ENCODE assay signal across 9 mouse cellular contexts in genomic region chr6:88045406-88045766, GRCm38 (mm10). TPM values are rescaled to one million over a fixed set of nuclear protein-coding genes. Genes with fewer than 3 reads are reported as not detected.
A peak's percentile ranks its signal among the peaks of the same experiment; 100 is the strongest.
DNase-seq lines count a peak whose midpoint lies in the region; ATAC-seq and TF ChIP-seq lines count a peak whose summit lies in the region.
"Had no signal": no experiment of that assay in that cellular context is flagged by ENCODE, and none has a peak within 500 bp of the region (broad histone marks: within the 10 kb centered on the region; RNA-seq: fewer than 3 reads in every experiment).

No protein-coding gene starts in this region.

- no peaks in the 10 kb centered on the region for H3K27me3 ChIP-seq in kidney, postnatal 0 days (ENCODE audit: insufficient read depth, low read length)
- H3K27me3 ChIP-seq in embryonic facial prominence, embryonic 14.5 days (replicated peaks; ENCODE audit: control insufficient read depth, insufficient read depth, low read length), result 0 out of 2 replicates have a peak, but pooled peaks cover 4% of the 10 kb centered on the region
- no peaks in the 10 kb centered on the region for H3K27me3 ChIP-seq in intestine, postnatal 0 days (replicated peaks; ENCODE audit: control insufficient read depth, insufficient read depth, low read length)
- H3K27me3 ChIP-seq in neural tube, embryonic 14.5 days (ENCODE audit: control insufficient read depth, insufficient read depth, low read length), result 0 out of 2 replicates have a peak, but pooled peaks cover 2% of the 10 kb centered on the region

- DNase-seq in kidney, postnatal 0 days (ENCODE audit: low spot score), result no peak
- no peak for DNase-seq in kidney, postnatal 25 days
- no peak for DNase-seq in embryonic facial prominence, embryonic 14.5 days (ENCODE audit: low spot score)
- DNase-seq in embryo, embryonic 11 days, result no peak
- no peak for DNase-seq in cerebellum, postnatal 10 days

- H3K9me3 ChIP-seq in kidney, postnatal 0 days (replicated peaks; ENCODE audit: low read length), result no peaks in the 10 kb centered on the region
- H3K9me3 ChIP-seq in embryonic facial prominence, embryonic 14.5 days (ENCODE audit: control insufficient read depth, low read length), result no peaks in the 10 kb centered on the region
- no peaks in the 10 kb centered on the region for H3K9me3 ChIP-seq in intestine, postnatal 0 days (ENCODE audit: control insufficient read depth)
- H3K9me3 ChIP-seq in neural tube, embryonic 14.5 days (ENCODE audit: control insufficient read depth, low read length), result no peaks in the 10 kb centered on the region

- H3K4me3 ChIP-seq in kidney, postnatal 0 days (replicated peaks; ENCODE audit: low read depth, low read length), result no peak overlapping the region
- H3K4me3 ChIP-seq in embryonic facial prominence, embryonic 14.5 days (ENCODE audit: low read depth, low read length), result peak overlapping the region; percentile 99
- no peak overlapping the region; the same call in 1 of the 2 replicates for H3K4me3 ChIP-seq in intestine, postnatal 0 days (ENCODE audit: low read depth, low read length)
- H3K4me3 ChIP-seq in neural tube, embryonic 14.5 days (ENCODE audit: low read depth, low read length), result peak overlapping the region; percentile 89; the same call in 1 of the 2 replicates

- H3K4me2 ChIP-seq in kidney, postnatal 0 days (ENCODE audit: low read length), result peak overlapping the region; percentile 29; the same call in 1 of the 2 replicates
- peak overlapping the region; percentile 39; the same call in 1 of the 2 replicates for H3K4me2 ChIP-seq in embryonic facial prominence, embryonic 14.5 days (ENCODE audit: low read depth, low read length)
- peak overlapping the region; percentile 69; the same call in 1 of the 2 replicates for H3K4me2 ChIP-seq in intestine, postnatal 0 days (replicated peaks; ENCODE audit: low read depth)
- peak overlapping the region; percentile 11; the same call in 1 of the 2 replicates for H3K4me2 ChIP-seq in neural tube, embryonic 14.5 days (ENCODE audit: low read depth, low read length)

- no peak for TF ChIP-seq CTCF in kidney, postnatal 0 days (IDR thresholded peaks at IDR 0.05; ENCODE audit: low read depth)
- no peak for TF ChIP-seq CTCF in intestine, postnatal 0 days (IDR thresholded peaks at IDR 0.05; ENCODE audit: low read depth)

- peak overlapping the region; percentile 94; the same call in 1 of the 2 replicates for H3K27ac ChIP-seq in kidney, postnatal 0 days
- H3K27ac ChIP-seq in embryonic facial prominence, embryonic 14.5 days (replicated peaks; ENCODE audit: low read depth, low read length), result no peak overlapping the region; the same call in 1 of the 2 replicates
- H3K27ac ChIP-seq in intestine, postnatal 0 days (ENCODE audit: low read depth, low read length), result no peak overlapping the region; the same call in 1 of the 2 replicates
- peak overlapping the region; percentile 49; the same call in 1 of the 2 replicates for H3K27ac ChIP-seq in neural tube, embryonic 14.5 days (ENCODE audit: low read depth, low read length)
- H3K27ac ChIP-seq: macrophage had no signal

- H3K9ac ChIP-seq in kidney, postnatal 0 days (ENCODE audit: low read depth, low read length), result no peak overlapping the region
- no peak overlapping the region; the same call in 1 of the 2 replicates for H3K9ac ChIP-seq in embryonic facial prominence, embryonic 14.5 days (ENCODE audit: low read depth, low read length)
- H3K9ac ChIP-seq in intestine, postnatal 0 days (ENCODE audit: low read depth, low read length), result no peak overlapping the region
- no peak overlapping the region for H3K9ac ChIP-seq in neural tube, embryonic 14.5 days (replicated peaks; ENCODE audit: low read depth, low read length)

- H3K36me3 ChIP-seq in kidney, postnatal 0 days (ENCODE audit: insufficient read depth, low read length), result no peaks in the 10 kb centered on the region
- no peaks in the 10 kb centered on the region for H3K36me3 ChIP-seq in embryonic facial prominence, embryonic 14.5 days (ENCODE audit: control insufficient read depth, insufficient read depth, low read length)
- no peaks in the 10 kb centered on the region for H3K36me3 ChIP-seq in intestine, postnatal 0 days (ENCODE audit: control insufficient read depth, insufficient read depth)
- H3K36me3 ChIP-seq in neural tube, embryonic 14.5 days (ENCODE audit: control insufficient read depth, insufficient read depth, low read length), result no peaks in the 10 kb centered on the region

- H3K4me1 ChIP-seq in kidney, postnatal 0 days (replicated peaks; ENCODE audit: insufficient read depth, low read length), result peaks cover 15% of the 10 kb centered on the region
- peaks cover 14% of the 10 kb centered on the region for H3K4me1 ChIP-seq in embryonic facial prominence, embryonic 14.5 days (ENCODE audit: control insufficient read depth, insufficient read depth, low read length)
- H3K4me1 ChIP-seq in intestine, postnatal 0 days (replicated peaks; ENCODE audit: control insufficient read depth, insufficient read depth, low read length), result peaks cover 10% of the 10 kb centered on the region; the same call in 1 of the 2 replicates
- peaks cover 18% of the 10 kb centered on the region for H3K4me1 ChIP-seq in neural tube, embryonic 14.5 days (ENCODE audit: control insufficient read depth, insufficient read depth, low read length)

- no peak for ATAC-seq in kidney, postnatal 0 days (replicated peaks; ENCODE audit: low FRiP score, low read depth)
- ATAC-seq in embryonic facial prominence, embryonic 14.5 days (ENCODE audit: low read depth), result no peak
- no peak for ATAC-seq in intestine, postnatal 0 days
- no peak for ATAC-seq in neural tube, embryonic 14.5 days (ENCODE audit: low read depth)
- ATAC-seq in megakaryocyte progenitor cell, adult 5-6 weeks (replicated peaks; ENCODE audit: poor library complexity), result no peak

- 33% methylated on average over 3 of the region's 3 CpGs for WGBS in kidney, postnatal 0 days
- 37% methylated on average over 3 of the region's 3 CpGs for WGBS in embryonic facial prominence, embryonic 14.5 days
- 30% methylated on average over 3 of the region's 3 CpGs for WGBS in intestine, postnatal 0 days
- 35% methylated on average over 3 of the region's 3 CpGs for WGBS in neural tube, embryonic 14.5 days

RNA-seq across cellular contexts. Expression of gene Rab7, which starts 0.3 kb away (rescaled TPM):
- polyA plus RNA-seq in kidney, postnatal 0 days (2015; fragmentation: Nextera tagmentation; extraction: Ambion mirVana), result 238 and 244 TPM in 2 replicates
- 240 and 244 TPM in 2 replicates for polyA plus RNA-seq in embryonic facial prominence, embryonic 14.5 days (2014; fragmentation: Nextera tagmentation; extraction: Ambion mirVana)
- 219 and 226 TPM in 2 replicates for polyA plus RNA-seq in intestine, postnatal 0 days (2015; fragmentation: Nextera tagmentation; extraction: Ambion mirVana)
- 388 and 401 TPM in 2 replicates for polyA plus RNA-seq in neural tube, embryonic 14.5 days (2014; fragmentation: Nextera tagmentation; extraction: Ambion mirVana)
- 262 and 265 TPM in 2 replicates for total RNA-seq in megakaryocyte progenitor cell, adult 5-6 weeks (2015)
- 76.2 and 93.7 TPM in 2 replicates for total RNA-seq in megakaryocyte progenitor cell, adult 5-6 weeks (2017)

RNA-seq across cellular contexts. Expression of gene Rpn1, which starts 38.9 kb away (rescaled TPM):
- 282 and 319 TPM in 2 replicates for polyA plus RNA-seq in kidney, postnatal 0 days (2015; fragmentation: Nextera tagmentation; extraction: Ambion mirVana)
- 391 and 414 TPM in 2 replicates for polyA plus RNA-seq in embryonic facial prominence, embryonic 14.5 days (2014; fragmentation: Nextera tagmentation; extraction: Ambion mirVana)
- 164 and 184 TPM in 2 replicates for polyA plus RNA-seq in intestine, postnatal 0 days (2015; fragmentation: Nextera tagmentation; extraction: Ambion mirVana)
- polyA plus RNA-seq in neural tube, embryonic 14.5 days (2014; fragmentation: Nextera tagmentation; extraction: Ambion mirVana), result 288 and 309 TPM in 2 replicates
- 200 and 205 TPM in 2 replicates for total RNA-seq in megakaryocyte progenitor cell, adult 5-6 weeks (2015)
- total RNA-seq in megakaryocyte progenitor cell, adult 5-6 weeks (2017), result 385 and 395 TPM in 2 replicates

Comparison
In these comparisons a context has a peak if more than half of its experiments do, and no peak if none do; other contexts are left out.
1. H3K27ac ChIP-seq: peak in kidney, postnatal 0 days (single experiment) and neural tube, embryonic 14.5 days (single experiment); none in embryonic facial prominence, embryonic 14.5 days (single experiment) and intestine, postnatal 0 days (single experiment).
2. H3K4me2 ChIP-seq: peak in every context shown above with its lines; median percentile 69 in intestine, postnatal 0 days; 39 in embryonic facial prominence, embryonic 14.5 days; 29 in kidney, postnatal 0 days; 11 in neural tube, embryonic 14.5 days.
3. H3K4me3 ChIP-seq: peak in embryonic facial prominence, embryonic 14.5 days (single experiment) and neural tube, embryonic 14.5 days (single experiment); none in kidney, postnatal 0 days (single experiment) and intestine, postnatal 0 days (single experiment).